Mouse (Mus musculus): Measurements from ENCODE around the gene Dlgap1.
"Not testable (repeated sequence)": the region's sequence is repeated elsewhere in the genome, so short reads cannot be mapped to it uniquely, and the experiment has no call there.

The Dlgap1 gene

DNA sequence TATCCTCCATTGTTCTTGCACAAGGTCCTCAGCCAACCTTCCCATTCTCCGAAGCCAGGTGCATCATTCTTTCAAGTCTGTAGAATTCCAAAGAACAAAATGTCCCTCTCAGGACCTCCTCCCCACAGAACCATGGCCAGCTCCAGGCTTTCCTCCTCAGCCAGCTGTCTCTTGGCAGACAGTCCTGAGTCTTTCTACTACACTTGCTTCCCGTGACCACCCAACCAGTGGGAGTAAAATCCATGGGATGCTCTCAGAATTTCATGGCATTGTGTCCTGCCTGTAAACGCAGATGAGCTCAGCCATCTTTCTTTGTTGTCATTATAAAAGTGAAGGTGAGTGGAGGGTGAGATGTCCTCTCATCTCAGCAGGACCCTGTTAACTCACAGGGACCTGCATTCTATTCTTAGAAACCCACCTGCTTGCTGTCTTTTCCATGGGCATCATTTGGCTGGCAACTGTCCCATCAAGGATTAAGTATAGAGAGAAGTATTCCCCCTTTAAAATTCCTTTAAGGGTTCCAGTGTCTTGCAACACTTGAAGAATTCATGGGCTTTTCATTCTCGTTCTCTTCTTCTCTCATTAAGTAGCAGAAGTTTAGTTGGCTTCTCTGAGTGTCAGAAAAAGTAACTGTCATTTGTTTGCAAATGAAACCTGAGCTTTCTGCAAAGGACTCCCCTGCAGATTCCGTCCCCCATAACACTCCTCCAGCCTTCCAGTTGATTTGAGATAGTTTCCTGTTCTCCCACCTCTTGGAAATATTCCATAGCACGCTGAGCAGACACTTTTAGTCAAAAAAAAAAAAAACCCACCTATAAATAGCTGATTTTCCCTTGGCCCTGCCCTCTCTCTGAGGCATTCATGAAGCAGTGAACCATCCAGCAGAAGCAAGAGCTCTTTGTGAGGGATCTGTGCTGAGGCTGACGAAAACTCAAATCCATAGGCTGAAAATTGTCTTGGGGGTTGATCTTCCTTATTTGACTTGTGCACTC, 559.6 kb downstream of the Dlgap1 start:
- DNase-seq (ENCODE audit: low read depth) = peak; percentile 4

DNA sequence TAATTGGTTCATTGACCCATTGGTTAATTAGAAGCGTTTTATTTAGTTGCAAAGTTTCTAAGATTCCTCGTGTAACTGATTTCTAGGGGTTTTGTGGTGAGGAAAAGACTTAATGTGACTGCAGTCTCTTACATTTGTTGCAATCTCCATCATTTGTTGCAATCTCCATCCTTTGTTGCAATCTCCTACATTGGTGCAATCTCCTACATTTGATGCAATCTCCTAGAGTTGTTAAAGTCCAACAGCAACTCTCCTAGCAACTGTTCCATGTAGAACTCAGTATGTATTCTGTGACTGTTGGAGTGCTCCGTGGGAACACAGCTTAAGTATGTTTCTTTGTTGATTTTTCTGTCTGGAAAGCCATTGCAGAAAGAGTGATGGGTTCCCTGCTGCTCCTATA, 565.4 kb downstream of the Dlgap1 start:
- DNase-seq (ENCODE audit: low read depth) = no peak

DNA sequence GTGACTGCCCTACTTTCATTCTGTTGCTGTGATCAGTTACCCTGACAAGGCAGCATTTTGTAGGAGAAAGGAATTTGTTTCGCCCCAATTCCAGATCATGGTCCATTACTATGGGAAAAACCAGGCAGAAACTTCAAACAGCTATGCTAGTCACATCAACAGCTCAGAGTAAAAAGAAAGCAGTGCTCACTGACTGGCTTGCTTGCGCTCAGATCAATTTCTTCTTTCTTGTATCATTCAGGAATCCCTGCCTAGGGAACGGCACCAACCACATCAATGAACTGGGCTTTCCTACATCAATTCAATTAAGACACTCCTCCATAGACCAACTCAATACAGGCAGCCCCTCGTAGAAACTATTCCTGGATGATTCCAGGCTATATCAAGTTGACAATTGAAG, 572.9 kb downstream of the Dlgap1 start:
- DNase-seq (ENCODE audit: low read depth) = no peak

DNA sequence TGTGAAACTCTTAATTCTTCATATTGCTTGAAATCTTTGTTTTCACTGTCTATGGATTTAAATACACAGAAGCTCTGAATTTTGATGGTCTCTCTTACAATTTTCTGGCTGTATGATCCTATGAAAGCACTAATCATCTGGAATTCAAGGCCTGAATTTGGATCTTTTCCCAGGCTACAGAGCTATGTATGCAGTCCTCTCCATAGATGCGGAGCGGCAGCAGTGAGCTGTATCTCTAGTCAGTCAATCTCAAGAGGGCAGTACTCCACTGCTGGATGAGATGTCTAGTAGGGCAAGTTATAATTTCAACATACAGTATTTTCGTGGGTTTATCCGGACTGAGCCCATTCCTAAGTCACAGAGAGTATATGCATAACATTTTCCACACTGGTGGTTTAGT, 581.9 kb downstream of the Dlgap1 start:
- DNase-seq (ENCODE audit: low read depth) = peak; percentile 19

DNA sequence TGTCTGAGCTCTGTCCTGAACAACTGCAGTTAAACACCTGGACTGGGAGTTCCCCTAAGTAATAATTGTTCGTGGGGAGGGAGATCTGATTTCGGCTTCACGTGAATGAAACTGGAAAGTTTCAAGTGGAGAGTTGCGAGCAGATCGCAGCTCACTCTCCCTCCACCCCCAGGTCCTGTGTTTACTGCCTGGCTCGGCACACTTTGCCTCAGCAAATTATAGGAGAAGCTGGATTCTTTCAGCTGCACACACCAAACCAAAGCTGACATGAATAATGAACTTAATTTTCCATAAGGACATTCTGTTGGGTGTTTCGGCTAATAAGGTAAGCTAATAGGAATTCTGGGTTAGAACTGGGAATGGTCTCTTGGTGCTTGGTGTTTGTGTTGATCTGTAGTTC, 592.7 kb downstream of the Dlgap1 start:
- DNase-seq (ENCODE audit: low read depth) = no peak

DNA sequence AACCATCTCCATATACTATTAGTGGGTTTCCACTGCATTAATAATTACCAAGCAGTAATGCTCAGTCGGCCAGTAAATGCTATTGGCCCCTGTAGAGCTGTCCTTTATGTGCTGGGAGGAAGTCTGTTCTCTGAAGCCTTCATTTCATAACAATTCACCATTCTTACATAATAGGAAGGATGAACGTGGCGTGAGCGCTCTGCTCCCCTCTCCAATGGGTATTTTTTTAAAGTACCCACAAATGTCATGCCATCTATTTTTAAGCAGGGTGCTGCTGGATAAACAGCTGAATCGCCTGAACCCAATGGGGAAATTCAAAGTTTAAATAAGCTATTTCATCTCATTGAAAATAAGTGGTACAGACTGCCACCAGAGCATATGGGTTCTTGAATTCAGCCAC, 602.0 kb downstream of the Dlgap1 start:
- DNase-seq (ENCODE audit: low read depth) = no peak

DNA sequence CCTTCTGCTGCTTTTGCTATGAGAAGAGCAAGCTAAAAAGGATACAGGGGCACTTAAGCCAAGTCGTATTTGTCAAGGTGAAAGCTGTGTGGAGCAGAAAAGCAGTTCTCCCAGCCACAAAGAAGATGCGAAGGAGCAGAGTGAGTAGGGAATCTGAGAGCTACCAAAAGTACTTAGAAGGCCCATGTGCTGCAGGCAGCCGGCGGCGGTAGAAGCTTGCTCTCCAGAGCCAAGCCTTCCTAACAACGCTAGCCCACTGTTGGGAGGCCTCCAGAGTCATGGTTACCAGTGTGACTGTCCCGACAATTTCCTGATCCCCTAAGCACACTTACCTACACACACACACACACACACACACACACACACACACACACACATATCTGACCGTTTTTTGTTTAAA, 614.2 kb downstream of the Dlgap1 start:
- DNase-seq (ENCODE audit: low read depth) = no peak

DNA sequence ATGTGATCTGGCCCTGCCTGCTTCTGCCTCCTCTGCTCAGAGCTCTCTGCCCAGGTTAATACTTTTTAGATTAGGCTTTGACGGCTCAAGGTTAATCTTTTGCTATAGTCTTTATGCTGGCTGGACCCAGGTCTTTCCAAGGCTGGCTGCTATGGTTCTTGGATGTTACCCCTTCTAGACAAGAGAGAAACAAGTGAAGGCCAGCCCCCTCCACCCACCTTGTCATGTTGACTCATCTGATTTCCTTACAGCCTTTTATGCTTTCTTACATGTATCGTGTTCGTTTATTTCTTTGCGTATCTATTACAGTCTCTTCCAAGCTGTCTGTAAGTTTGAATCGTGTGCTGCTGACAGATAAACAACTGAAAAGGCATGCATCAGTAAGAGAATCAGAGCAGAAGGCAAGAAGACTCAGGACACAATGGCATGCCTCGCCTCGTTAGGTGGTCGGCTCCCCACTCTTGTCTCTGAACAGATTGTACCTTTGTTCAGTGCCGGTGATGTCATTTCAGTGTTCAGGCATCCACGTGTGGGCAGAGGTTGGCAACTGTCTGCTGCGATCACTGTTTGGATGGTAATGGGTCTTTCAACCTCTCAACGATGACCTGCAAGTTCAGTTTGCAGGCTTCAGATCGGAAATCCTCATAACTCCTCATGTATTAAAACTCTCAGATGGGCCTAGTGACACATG, 618.0 kb downstream of the Dlgap1 start:
- no peak for DNase-seq (ENCODE audit: low read depth)

DNA sequence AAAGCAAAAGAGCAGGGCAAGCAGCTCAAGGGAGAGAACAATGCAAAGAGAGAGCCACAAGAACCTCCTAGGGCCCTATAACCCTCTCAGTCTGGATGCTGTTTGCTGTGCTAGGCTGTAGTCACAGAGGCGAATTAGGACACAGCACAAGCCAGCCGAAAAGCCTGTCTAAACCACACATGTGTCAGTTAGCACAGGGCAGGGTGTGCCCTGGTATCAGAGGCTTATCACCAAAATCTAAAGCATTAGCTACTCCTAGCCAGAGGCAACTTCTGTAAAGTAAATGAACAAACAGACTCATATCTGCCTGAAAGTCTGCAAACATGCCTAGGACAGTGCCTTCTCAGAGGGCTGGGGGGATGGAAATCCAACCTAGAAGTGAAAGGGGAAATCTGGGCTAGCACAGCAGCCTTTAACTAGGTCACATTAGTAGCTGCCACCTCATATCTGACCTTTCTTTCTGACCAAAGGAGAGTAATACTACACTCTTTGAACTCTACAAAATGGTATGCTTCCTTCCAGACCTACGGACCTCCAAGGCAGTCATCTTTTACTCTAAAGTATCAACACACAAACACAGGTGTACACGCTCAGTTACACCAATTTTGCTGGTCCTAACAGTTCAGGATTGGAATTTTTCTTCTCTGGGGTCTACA, 619.2 kb downstream of the Dlgap1 start:
- not testable (repeated sequence) for DNase-seq (ENCODE audit: low read depth)

DNA sequence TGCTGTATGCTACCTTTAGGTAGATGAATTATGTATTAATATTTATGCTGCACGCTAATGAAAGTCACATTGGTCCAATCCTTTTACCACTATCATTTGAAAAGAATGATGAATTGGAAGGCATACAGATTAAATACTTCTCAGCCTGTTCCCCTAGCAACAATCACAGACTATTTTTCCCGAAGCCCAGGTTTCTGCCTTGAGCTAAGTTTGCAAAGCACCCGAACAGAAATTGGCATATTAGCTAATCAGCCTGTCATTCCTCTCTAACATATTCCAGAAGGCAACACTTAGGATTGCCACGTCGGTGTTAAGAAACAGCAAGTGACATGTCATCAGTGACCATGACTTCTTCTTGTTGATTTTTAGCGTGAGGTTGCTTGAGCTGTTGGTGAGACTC, 619.8 kb downstream of the Dlgap1 start:
- DNase-seq (ENCODE audit: low read depth) = no peak

DNA sequence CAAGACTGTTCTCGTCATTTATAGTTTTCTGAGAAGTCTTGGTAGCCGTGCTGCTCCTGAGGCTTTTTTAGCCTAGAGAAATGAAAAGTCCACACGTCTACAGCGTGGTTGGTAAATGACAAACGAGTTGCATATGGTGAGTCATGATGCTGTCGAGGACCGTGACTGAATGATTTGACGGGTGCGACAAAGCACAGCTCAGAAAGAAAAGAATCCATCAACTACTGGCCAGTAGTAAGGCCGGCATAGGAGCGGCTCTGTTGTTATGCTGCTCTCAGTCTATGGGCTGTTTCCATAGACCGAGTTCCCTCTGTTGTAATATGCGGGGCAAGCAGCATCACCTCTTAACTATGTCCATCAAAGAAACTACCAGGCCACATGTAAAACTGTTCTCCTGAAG, 620.3 kb downstream of the Dlgap1 start:
- no peak for DNase-seq (ENCODE audit: low read depth)

DNA sequence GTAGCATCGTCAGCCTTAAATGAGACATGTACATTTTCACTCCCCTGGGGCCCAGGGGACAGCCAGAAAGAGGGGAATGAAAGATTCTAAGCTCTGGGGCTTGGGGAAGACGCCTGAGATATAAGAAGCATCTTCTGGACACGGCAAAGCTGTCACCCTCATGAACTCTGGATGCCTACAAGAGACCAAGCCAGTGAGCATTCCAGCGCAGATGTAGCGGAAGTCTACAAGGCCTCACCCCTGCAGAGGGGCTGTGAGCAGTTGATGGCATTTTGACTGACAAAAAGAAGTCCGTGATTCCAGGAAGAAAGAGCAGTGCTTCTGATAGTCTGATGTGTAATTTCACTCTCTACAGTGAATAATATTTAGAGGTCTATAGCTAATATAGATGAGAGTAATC, 621.6 kb downstream of the Dlgap1 start:
- no peak for DNase-seq (ENCODE audit: low read depth)

DNA sequence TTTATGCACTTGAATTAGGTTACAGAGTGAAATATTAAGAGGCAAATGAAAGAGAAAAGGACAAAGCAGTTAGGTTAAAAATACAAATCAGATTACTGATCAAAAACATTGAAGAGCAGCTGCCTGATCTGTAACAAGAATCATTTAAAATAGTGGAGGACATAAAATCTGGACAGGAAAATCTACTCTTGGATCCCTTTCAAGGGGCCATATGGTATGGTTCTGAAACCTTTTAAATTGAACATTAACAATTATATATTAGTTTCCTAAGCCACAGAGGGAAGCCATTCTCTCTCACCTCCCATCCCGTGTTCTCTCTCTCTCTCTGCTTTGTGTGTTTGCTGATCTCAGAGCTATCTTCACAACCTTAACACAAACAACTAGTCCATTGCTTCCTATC, 625.4 kb downstream of the Dlgap1 start:
- no peak for DNase-seq (ENCODE audit: low read depth)

DNA sequence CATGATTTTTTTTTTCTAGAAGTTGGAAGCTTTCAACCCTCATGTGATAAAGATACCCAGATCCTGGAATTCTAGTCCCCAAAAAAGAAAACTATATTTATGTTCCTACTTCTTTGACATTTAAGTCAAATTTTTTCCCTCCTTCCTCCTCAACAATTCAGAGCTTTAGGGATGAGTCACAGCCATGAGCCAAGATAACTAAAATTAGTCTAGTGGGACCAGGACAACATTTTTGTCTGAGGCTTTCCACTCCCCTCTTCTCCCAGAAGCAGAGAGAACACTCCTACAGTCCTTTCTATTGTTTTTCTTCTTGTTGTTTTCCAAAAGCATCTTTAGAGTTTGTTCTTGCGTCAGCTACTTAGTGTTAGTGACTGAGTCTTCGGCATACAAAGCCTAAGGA, 627.5 kb downstream of the Dlgap1 start:
- DNase-seq (ENCODE audit: low read depth) = no peak

DNA sequence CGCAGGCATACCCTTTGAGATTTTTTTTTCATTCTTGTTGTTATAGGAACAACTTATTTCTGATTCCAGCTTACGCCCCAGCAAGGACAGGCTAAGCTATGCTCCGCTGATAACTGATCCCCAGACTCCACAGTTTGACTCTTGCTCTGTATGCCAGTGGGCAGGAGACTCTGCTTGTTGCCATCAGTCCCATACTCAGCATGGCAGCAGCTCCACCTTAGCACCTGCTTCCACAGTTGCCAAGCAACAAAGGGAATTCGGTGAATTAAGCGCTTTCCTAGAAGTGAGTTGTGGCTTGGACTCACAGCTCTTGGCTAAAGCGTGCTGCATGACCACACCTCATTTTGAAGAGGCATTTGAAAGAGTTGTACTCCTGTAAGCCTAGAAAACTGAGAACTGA, 631.6 kb downstream of the Dlgap1 start:
- DNase-seq (ENCODE audit: low read depth) = no peak

DNA sequence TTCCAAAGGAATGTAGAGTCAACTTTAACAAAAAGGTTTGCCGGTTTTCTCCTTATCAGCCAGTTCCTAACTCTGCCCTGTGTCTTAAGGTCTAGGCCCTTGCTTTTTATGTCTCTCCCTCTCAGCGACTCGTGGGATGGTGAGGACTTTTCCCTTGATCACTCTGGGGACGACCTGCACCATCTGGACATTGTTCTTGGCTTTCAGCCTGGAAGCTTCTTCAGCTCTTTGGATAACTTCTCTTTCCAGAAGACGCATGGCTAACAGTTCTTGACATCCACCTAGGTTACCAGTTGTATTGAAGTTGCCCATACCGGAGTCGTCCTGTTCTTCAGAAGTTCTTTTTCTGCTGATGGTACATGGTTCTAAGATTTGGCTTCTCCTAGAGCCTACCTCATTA, 633.2 kb downstream of the Dlgap1 start:
- no peak for DNase-seq (ENCODE audit: low read depth)

DNA sequence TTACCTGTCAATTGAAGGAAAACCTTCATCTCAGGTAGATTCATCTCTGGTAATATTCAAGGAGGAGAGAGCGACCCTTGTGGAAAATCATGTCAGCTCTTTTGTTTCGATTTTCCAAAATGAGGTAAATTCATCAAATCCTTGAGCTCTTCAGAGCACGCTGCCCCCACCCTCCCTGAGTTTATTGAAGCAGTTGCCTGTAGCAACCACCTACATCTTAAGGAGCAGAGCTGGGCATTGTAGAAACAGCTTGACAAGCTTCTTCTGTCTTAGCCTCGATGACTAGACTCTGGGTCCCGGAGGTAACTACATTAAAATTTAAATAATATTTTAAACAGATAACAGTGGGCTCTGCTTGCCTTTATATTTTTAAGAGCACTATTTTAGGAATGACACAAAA, 636.8 kb downstream of the Dlgap1 start:
- no peak for DNase-seq (ENCODE audit: low read depth)

DNA sequence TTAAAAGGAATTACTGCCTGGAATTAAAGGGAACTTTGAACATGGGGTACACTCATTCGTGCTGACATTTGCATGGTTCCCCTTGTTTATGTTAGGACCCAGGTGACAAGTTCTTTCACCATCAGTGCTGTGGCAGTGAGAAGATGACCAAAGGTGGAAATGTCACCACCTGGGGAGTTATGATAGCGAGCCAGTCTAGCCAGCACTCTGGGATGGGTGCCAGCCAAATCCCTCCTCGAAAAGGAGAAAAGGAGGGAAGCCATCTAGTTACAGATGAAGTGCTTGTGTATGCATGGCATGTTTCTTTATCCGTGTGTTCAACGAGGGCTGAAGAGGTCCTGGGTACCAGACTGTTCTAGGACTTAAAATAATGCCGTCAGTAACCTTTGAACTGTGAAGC, 643.3 kb downstream of the Dlgap1 start:
- DNase-seq (ENCODE audit: low read depth) = no peak

DNA sequence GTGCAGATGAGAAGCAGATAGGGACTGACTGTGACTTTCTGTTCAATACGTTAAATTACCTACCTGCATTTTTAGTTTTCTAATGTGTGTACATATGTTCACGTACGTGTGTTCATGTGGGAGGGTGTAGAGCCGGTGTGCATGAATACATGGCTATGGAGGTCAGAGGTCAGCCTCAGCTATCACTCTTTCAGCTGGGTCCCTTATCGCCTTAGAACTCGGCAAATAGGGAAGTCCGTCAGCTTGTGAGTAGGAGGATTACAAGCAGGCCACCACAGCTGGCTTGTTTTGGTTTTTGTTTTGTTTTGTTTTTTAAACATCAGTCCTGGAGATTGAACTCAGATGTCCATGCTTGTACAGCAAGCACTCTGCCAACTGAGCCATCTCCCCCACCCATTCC, 645.0 kb downstream of the Dlgap1 start:
- DNase-seq (ENCODE audit: low read depth) = no peak

DNA sequence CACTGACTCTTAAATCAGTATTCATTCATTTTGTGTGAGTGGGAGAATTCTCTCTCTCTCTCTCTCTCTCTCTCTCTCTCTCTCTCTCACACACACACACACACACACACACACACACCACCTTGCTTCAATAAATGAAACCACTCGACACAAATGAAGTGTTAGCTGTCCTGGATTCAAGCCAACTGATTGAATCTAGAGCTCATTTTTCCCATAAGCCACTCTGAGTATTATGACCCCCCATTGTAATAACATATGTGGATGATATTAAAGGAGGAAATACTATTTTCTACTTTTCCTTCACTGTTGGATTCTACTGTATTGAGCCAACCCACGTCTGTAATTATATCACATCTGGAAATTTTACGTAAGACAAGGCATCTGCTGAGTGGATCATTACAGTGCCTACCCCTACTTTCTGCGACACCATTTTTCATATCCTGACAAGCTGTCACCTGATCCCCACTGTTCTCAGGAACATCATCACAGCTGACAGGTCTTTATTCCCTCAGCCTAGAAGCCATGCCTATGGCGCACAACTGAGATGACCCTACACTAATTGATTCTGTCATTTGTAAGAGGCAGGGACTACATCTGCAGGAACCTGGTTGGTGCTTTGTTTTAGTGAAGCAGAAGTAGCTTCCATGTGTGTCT, 645.7 kb downstream of the Dlgap1 start:
- no peak for DNase-seq (ENCODE audit: low read depth)

DNA sequence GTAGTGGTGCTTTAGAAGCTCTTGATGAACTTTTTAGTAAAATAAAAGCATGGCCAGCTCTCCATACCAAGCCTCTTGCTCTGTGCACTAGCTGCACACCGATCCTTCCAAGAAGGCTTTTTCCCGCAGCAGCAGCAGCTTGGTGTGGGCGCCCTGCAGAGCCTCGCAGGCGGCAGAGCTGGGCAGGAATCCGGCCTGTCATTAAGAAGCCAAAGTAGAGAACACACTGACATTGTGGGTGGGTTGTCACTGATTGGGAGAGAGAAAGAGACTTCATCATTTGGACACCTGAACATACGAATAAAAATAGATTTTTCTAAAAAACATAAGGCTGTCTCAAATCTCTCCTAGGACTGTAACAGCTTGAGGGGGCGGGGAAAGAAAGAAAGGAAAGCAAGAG, 653.6 kb downstream of the Dlgap1 start:
- no peak for DNase-seq (ENCODE audit: low read depth)

DNA sequence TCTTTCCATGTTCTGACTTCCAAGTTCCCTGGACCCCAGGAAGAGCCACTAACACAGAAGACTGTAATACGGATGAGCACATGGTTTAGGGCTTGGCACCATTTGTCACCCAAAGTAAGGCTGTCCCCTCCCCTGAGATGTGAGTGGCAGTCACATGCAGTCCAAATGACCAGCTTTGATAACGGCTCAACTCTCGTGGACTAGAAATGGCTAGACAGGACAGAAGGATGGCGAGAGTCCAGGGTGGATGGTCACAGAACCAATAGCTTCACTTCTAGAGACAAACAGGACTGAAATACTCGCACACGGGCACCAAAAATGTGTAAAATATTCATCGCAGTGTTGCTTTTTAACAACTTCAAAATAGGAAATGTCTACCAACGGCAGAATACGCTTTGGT, 657.5 kb downstream of the Dlgap1 start:
- DNase-seq (ENCODE audit: low read depth) = no peak

All from NIH3T3 (cell line).